Mouse (Mus musculus) megakaryocyte, embryonic 14.5 days (primary cell): ENCODE data around the gene Foxg1. TPM values are rescaled to one million over a fixed set of nuclear protein-coding genes. Genes with fewer than 3 reads are reported as not detected.

ENCODE experiments used
- H3K27me3 ChIP-seq: replicated peaks from 2 replicates; pipeline ENCODE3; 2012; ENCODE audit warnings: inconsistent platforms
- H3K36me3 ChIP-seq: replicated peaks from 2 replicates; pipeline ENCODE3; 2012; ENCODE audit warnings: low read length, inconsistent platforms, mixed read lengths
- H3K4me1 ChIP-seq: 2 replicates; pipeline ENCODE4 v1.6.1; 2012; ENCODE audit warnings: inconsistent platforms
- H3K4me3 ChIP-seq: replicated peaks from 2 replicates; pipeline ENCODE3; 2012; ENCODE audit warnings: moderate library complexity, mild to moderate bottlenecking, inconsistent platforms
- H3K9me3 ChIP-seq: 2 replicates; pipeline ENCODE4 v1.6.1; 2012; ENCODE audit warnings: inconsistent platforms
- FLI1 ChIP-seq: IDR thresholded peaks from 2 replicates; pipeline ENCODE4 v1.6.1; 2012; ENCODE audit warnings: low read length, inconsistent platforms, mixed read lengths
- GATA1 ChIP-seq: IDR thresholded peaks from 3 replicates; pipeline ENCODE4 v1.6.1; 2012; ENCODE audit warnings: mixed read lengths, low read length, inconsistent platforms, borderline replicate concordance
- polyA plus RNA-seq: library from polyadenylated mRNA; stranded (reverse); fragments of >175 nt; gene quantifications from 2 replicates; pipeline ENCODE4 v1.2.3, GENCODE M21; 2012; ENCODE audit warnings: low replicate concordance; ENCODE audit not compliant: insufficient read depth

Foxg1 gene
- polyA plus RNA-seq, 1 experiment, result not detected

- Histone ChIP-seq H3K9me3 (peaks cover 10% of the 10 kb centered on the region), H3K4me1 (peaks cover 11% of the 10 kb centered on the region), H3K27me3 (peaks cover 50% of the 10 kb centered on the region), H3K36me3 (no peaks in the 10 kb centered on the region), H3K4me3 (no peak overlapping the region)
- TF ChIP-seq FLI1, result no peak
- no peak for TF ChIP-seq GATA1
These were observed 10.4 kb downstream of the Foxg1 start for GRCm38 (mm10) chr12:49392876-49393275.

GRCm38 (mm10) chr12:49393639-49394038 lies 11.2 kb downstream of the Foxg1 start:
- H3K36me3 ChIP-seq, result no peaks in the 10 kb centered on the region
- peaks cover 47% of the 10 kb centered on the region for H3K27me3 ChIP-seq
- no peak overlapping the region for H3K4me3 ChIP-seq
- no peak for TF ChIP-seq FLI1
- TF ChIP-seq GATA1, result no peak
- H3K9me3 ChIP-seq, result peaks cover 10% of the 10 kb centered on the region
- peaks cover 11% of the 10 kb centered on the region for H3K4me1 ChIP-seq

- H3K4me1 ChIP-seq, result peaks cover 11% of the 10 kb centered on the region
- H3K27me3 ChIP-seq, result peaks cover 49% of the 10 kb centered on the region
- H3K36me3 ChIP-seq, result no peaks in the 10 kb centered on the region
- H3K9me3 ChIP-seq, result peaks cover 10% of the 10 kb centered on the region
- no peak for TF ChIP-seq FLI1
- no peak for TF ChIP-seq GATA1
- no peak overlapping the region for H3K4me3 ChIP-seq
These were observed 11.7 kb downstream of the Foxg1 start for GRCm38 (mm10) chr12:49394181-49394580.

GRCm38 (mm10) chr12:49394836-49395235 lies 12.4 kb downstream of the Foxg1 start:
- TF ChIP-seq GATA1 (no peak), FLI1 (no peak)
- Histone ChIP-seq H3K4me1 (peaks cover 11% of the 10 kb centered on the region), H3K27me3 (peaks cover 49% of the 10 kb centered on the region), H3K4me3 (no peak overlapping the region), H3K9me3 (peaks cover 10% of the 10 kb centered on the region), H3K36me3 (no peaks in the 10 kb centered on the region)

GRCm38 (mm10) chr12:49395969-49396368 lies 13.5 kb downstream of the Foxg1 start:
- Histone ChIP-seq H3K4me1 (peaks cover 13% of the 10 kb centered on the region), H3K27me3 (peaks cover 50% of the 10 kb centered on the region)
- TF ChIP-seq GATA1 (no peak), FLI1 (no peak)

GRCm38 (mm10) chr12:49396776-49397175 lies 14.3 kb downstream of the Foxg1 start:
- no peak overlapping the region for H3K4me3 ChIP-seq
- H3K4me1 ChIP-seq, result peaks cover 13% of the 10 kb centered on the region
- peaks cover 2% of the 10 kb centered on the region for H3K9me3 ChIP-seq
- TF ChIP-seq FLI1, result no peak
- no peaks in the 10 kb centered on the region for H3K36me3 ChIP-seq
- H3K27me3 ChIP-seq, result peaks cover 50% of the 10 kb centered on the region

More at GRCm38 (mm10) chr12:49395969-49396368, 13.5 kb downstream of the Foxg1 start:
- no peak overlapping the region for H3K4me3 ChIP-seq
- H3K9me3 ChIP-seq, result peaks cover 8% of the 10 kb centered on the region
- no peaks in the 10 kb centered on the region for H3K36me3 ChIP-seq

GRCm38 (mm10) chr12:49397443-49398162 lies 15.1 kb downstream of the Foxg1 start:
- H3K27me3 ChIP-seq, result peaks cover 46% of the 10 kb centered on the region
- no peaks in the 10 kb centered on the region for H3K36me3 ChIP-seq
- peaks cover 2% of the 10 kb centered on the region; the same call in 1 of the 2 replicates for H3K9me3 ChIP-seq
- no peak overlapping the region for H3K4me3 ChIP-seq
- H3K4me1 ChIP-seq, result peaks cover 11% of the 10 kb centered on the region
- TF ChIP-seq FLI1 (no peak), GATA1 (no peak)

GRCm38 (mm10) chr12:49398163-49398540 lies 15.7 kb downstream of the Foxg1 start:
- TF ChIP-seq FLI1, result no peak
- H3K27me3 ChIP-seq, result peaks cover 47% of the 10 kb centered on the region
- peaks cover 2% of the 10 kb centered on the region; the same call in 1 of the 2 replicates for H3K9me3 ChIP-seq
- H3K4me3 ChIP-seq, result no peak overlapping the region
- H3K4me1 ChIP-seq, result peaks cover 11% of the 10 kb centered on the region
- no peaks in the 10 kb centered on the region for H3K36me3 ChIP-seq

- peaks cover 45% of the 10 kb centered on the region for H3K27me3 ChIP-seq
- H3K4me3 ChIP-seq, result no peak overlapping the region
- H3K9me3 ChIP-seq, result peaks cover 2% of the 10 kb centered on the region; the same call in 1 of the 2 replicates
- no peaks in the 10 kb centered on the region for H3K36me3 ChIP-seq
- peaks cover 11% of the 10 kb centered on the region for H3K4me1 ChIP-seq
- TF ChIP-seq GATA1, result no peak
- TF ChIP-seq FLI1, result no peak
These were observed 16.2 kb downstream of the Foxg1 start for GRCm38 (mm10) chr12:49398636-49399035.

- Histone ChIP-seq H3K9me3 (peaks cover 2% of the 10 kb centered on the region; the same call in 1 of the 2 replicates), H3K4me3 (no peak overlapping the region), H3K27me3 (peaks cover 41% of the 10 kb centered on the region), H3K4me1 (peaks cover 11% of the 10 kb centered on the region), H3K36me3 (no peaks in the 10 kb centered on the region)
- TF ChIP-seq FLI1 (no peak), GATA1 (no peak)
These were observed 17.2 kb downstream of the Foxg1 start for GRCm38 (mm10) chr12:49399611-49400010.
